Mouse (Mus musculus): ENCODE measurements around the gene Bag5. TPM values are rescaled to one million over a fixed set of nuclear protein-coding genes. Genes with fewer than 3 reads are reported as not detected.
"Not testable (repeated sequence)": the region's sequence is repeated elsewhere in the genome, so short reads cannot be mapped to it uniquely, and the experiment has no call there.

The Bag5 gene
- total RNA-seq, 4 experiments from 2014 or later: 59.0 to 65.9 (median 59.6) TPM

- DNase-seq (ENCODE audit: low spot score in 2 of 2): no peak
Observed at GRCm38 (mm10) chr12:111675797-111676580, 37.1 kb downstream of the Bag5 start.

DNA sequence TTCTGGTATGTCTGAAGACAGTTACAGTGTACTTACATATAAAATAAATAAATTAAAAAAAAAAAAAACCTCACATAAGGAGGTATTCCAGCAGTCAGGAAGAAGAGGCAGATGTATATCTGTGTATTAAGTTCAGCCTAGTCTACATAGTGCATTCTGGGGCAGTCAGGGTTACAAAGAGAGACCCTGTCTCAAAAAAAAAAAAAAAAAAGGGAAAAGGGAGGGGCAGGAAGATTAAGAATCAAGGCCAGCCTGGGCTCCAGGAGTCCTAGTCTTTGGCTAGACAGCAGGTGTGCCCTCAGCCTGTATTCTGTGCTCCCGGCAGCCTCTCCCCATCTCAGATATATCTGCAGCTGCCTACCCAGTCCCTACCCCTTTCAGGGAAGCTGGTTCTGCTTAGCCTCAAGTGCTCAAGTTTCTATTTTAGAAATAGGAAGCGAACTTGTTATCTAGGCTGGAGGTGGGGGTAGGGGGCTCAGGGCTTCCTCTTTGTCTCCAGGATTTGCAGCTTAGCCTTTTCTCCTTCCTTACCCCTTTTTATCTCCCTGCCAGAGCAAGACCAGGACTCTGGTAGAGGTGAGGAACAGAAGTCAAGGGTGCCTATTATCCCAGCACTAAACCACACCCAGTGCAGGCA lies 38.1 kb downstream of the Bag5 start:
- DNase-seq (ENCODE audit: low spot score in 2 of 2): no peak

DNA sequence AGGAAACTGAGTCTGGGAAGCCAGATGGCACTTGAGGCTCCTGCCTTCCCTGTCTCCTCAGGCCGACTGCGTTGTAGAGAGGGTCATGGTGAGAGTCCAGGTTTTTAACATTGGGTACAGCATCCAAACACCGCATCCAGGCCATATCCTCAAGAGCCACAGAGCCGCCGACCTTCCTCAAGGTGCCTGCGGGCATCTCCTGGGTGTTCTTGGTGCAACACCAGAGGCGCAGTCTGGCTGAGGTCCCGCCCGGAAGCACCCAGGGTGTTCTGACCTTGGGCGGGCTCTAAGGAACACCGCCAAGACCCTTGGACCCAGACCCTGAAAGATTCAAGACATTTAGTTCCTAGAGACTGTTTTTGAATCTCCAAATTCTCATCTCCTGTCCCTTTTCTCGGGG lies 40.5 kb downstream of the Bag5 start:
- no peak for DNase-seq (ENCODE audit: low spot score in 2 of 2)

- peak; percentile 92 to 95 for DNase-seq (ENCODE audit: low spot score in 2 of 2)
Observed at GRCm38 (mm10) chr12:111672176-111672575, 40.9 kb downstream of the Bag5 start, which contains the start of gene Ckb. Ckb (minus strand) TSS chr12:111672338.

GRCm38 (mm10) chr12:111671431-111671902 lies 41.6 kb downstream of the Bag5 start:
- DNase-seq (ENCODE audit: low spot score in 2 of 2): peak; percentile 74 to 81

DNA sequence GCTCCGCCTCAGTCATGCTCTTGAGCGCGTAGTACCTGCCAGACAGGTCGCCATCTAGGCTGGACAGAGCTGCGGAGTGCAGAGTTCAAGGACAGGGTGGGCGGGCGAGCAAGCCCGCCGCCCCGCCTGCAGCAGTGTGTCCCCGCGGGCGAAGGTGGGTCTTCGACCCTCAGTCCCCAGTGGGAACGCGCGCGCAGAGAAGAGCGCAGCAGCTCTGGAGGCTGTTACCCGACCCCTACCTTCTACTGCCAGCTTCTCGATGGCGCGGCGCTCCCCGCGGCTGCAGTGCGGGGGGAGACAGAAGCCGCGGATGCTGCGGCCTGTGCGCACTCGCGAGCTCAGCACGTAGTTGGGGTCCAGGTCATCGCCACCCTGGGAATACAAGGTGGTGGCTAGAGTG lies 42.1 kb downstream of the Bag5 start:
- DNase-seq (ENCODE audit: low spot score in 2 of 2): no peak

DNA sequence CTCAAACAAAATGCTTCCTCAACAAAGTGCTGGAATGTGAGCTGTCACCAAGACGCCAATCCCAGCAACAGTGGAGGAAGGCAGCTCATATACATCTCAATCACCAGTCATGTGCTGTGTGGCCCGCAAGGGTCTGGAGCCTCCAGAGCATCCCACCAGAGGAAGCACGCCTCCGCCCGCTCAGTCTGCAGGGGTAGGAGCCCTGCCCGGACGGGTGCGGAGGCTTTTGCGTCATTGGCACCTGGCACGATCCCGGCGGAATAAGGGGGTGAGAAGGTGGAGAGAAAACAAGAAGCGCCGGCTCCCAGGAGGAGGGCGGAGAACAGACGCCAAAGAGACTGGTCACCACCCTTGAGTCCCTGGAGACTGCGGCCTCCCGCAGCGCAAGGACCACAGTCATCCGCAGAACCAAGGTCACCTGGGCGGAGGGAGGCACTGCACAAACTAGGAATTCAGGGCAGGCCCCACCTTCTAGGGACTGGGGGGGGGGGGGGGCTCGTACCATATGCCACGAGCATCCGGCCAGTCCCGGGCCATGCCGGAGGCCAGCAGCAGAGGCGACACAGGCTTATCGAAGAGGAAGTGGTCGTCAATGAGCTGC lies 42.6 kb downstream of the Bag5 start:
- DNase-seq (ENCODE audit: low spot score in 2 of 2): no peak

DNA sequence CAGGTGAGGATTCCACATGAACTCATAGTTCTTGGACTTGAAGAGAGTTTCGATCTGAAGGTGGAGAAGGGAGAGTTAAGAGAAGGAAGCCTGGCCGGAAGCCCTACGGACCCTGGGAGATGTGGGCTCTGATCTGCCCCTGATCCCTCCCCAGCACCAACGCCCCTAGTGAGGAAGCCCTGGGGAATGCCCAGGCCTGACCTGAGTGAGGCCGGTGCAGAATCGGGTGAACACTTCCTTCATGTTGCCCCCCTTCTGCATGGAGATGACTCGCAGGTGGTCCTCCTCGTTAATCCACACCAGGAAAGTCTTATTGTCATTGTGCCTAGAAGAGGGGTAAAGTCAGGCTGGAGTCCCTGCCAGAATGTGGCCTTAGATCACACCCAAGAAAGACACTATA lies 43.1 kb downstream of the Bag5 start:
- DNase-seq (ENCODE audit: low spot score in 2 of 2): no peak

- DNase-seq (ENCODE audit: low spot score in 2 of 2): no peak
Observed at GRCm38 (mm10) chr12:111669000-111669788, 43.9 kb downstream of the Bag5 start.

DNA sequence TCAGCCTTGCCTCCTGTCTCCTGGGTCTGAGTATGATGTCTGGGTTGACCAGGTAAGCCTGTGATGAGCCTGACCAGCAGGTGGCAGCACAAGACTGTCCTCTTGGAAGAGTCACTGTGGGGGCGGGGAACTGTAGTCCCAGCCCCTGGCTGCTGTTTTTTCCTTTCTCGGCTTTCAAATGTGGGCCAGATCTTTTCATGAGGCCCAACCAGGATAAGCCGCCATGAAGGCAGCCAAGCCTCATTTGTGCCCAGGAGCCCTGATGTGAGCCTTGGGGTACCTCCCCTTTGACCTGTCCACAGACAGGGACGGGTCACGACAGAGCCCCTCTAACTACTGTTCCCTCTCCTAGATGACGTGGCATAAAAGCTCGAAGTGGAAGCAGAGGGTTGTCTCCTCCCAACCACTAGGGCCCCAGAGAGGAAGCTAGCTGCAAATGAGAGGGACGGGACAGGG lies 44.6 kb downstream of the Bag5 start:
- peak; percentile 92 to 93 for DNase-seq (ENCODE audit: low spot score in 2 of 2)

DNA sequence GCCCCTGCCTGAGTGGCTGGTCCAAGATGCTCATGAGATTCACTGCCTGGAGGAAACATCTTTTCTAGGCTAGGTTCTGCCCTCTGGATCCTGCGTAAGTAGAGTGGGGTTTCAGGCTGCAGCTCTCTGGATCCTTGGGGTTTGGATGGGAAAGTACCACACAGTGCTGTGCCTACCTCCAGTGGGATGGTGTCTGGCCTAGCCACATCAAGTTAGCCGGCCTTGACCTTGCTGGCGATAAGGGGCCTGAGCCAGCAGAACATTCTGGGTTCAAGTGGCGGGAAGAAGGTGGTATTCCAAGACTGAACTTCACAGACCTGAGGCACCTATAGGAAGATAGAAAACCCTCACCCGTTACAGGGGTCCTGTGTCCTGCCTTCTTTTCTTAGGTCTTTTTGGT lies 45.6 kb downstream of the Bag5 start:
- no peak for DNase-seq (ENCODE audit: low spot score in 2 of 2)

DNA sequence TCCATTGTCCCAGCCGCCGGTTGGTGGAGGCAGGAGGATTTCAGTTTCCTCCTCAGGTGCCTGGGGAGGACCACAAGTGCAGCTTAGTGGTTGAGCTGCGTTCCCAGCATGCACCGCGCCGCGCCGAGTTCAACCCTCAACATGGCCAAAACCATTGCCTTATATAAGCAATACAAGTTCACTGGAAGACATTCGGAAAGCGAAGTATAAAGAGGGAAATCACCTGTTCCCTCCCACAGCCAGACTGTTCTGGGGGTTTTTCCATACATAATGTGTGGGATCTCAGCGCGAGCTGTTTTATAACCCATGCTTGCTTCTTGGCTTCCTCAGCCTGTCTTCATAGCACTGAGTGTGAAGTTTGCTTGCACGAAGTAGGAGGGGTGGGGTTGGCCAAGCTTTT lies 46.7 kb downstream of the Bag5 start:
- peak; percentile 69 to 88 for DNase-seq (ENCODE audit: low spot score in 2 of 2)

- no peak for DNase-seq (ENCODE audit: low spot score in 2 of 2)
Observed at GRCm38 (mm10) chr12:111665041-111665880, 47.8 kb downstream of the Bag5 start.

DNA sequence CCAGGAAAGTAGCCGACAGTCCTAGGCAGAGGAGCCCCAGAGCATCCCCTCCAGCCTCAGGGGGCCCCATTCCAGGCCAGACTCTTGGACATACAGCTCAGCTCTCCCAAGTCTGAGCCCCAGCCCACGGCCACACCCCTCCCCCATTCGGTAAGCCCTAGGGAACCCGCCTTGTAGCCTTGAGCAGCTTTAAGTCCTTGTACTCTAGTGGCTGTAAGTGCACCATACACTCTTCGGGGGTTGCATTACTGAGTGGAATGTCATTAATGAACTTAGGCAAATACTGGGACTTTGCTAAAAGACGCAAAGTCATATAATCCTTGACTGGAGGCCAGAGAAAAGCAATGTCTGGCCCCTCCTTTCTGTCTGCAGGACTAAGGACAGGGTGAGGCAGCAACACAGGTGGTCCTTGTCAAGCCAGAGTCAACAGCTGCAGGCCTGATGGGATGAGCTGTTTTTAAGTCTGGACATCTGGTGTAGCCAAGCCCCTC lies 48.9 kb downstream of the Bag5 start:
- DNase-seq (ENCODE audit: low spot score in 2 of 2): no peak

DNA sequence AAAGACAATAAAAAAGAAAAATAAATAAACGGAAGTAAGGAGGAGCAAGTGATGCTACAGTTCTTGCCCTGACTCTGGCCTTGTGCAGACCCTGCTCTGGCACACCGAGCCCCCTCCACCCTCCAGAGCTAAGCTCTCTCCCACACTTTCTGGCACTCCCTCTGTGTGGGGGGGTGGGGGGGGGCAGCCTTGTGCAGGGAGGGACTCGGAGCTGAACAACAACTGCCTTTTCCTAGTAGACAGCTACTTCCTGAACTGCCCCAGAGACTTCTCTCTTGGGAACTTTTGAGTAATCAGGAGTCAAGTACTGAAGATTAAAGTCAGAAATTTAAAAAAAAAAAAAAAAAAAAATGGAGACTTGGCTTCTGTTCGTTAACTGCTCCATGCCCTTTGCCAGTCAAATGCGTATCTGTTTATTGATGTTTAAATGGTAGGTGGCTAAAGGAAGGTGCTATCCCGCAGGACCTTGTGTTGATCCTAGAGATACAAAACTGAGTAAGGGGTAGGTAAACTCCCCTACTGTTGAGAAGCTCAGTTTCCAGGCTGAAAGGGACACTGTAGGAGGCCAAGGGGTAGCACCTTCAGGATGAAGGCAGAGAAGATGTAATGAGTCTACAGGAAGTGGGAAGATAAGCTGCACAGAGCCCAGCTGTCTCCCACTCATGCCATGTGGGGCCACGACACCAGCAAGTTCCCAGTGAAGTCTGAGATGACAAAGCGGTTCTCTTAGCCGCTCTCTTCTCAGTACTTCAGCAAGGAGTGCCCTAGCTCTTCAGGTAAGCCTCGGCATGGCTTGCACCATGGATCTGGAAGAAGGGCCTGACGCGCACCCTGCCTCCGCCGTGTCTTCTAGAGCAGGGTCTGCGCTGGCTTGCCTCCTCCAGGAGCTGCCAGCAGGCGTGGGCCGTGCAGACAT lies 49.6 kb downstream of the Bag5 start:
- DNase-seq (ENCODE audit: low spot score in 2 of 2): no peak

- DNase-seq (ENCODE audit: low spot score in 2 of 2): not testable (repeated sequence)
Observed at GRCm38 (mm10) chr12:111661554-111661953, 51.5 kb downstream of the Bag5 start.

DNA sequence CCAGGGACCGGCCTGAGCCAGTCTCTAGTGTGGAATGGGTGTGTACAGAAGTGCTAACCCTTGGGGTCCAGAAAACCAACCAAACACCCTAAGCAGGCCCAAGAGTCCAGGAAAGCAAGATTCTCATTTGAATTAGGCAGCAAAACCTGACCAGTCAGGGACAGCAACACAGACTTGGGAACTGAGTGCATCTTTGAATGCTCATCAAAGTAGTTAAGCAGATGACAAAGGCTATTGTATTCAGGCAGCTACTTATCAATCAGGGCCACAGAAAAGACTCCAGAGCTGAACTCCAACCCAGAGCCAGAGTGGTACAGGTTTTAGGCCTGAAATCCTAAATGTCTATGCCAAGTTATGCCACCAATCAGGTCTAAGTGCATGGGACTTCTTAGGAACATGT lies 52.4 kb downstream of the Bag5 start:
- DNase-seq (ENCODE audit: low spot score in 2 of 2): no peak
